Mouse (Mus musculus) hindbrain, embryonic 11.5 days (tissue): ENCODE results near the gene Utp15. TPM values are rescaled to one million over a fixed set of nuclear protein-coding genes. Genes with fewer than 3 reads are reported as not detected.

ENCODE experiments used
- ATAC-seq: fragments of 200-750 bp; cut with Nextera tagmentation; 2 replicates; pipeline ENCODE4 v1.8.0; 2017; ENCODE audit warnings: mild to moderate bottlenecking, moderate TSS enrichment, moderate library complexity; ENCODE audit not compliant: low FRiP score
- DNase-seq: peaks from one replicate; pipeline ENCODE4 v3.0.0-alpha.2; 2015; ENCODE audit warnings: low spot score
- H3K27ac ChIP-seq: fragments of 300-500 bp; sonication (generic); 2 replicates; pipeline ENCODE4 v1.5.1; 2014; ENCODE audit warnings: mild to moderate bottlenecking, low read depth, low read length
- H3K27me3 ChIP-seq: fragments of 300-500 bp; sonication (generic); 2 replicates; pipeline ENCODE4 v1.6.1; 2014; ENCODE audit warnings: mild to moderate bottlenecking, low read length, moderate library complexity, mixed read lengths; ENCODE audit not compliant: control insufficient read depth, insufficient read depth
- H3K36me3 ChIP-seq: fragments of 300-500 bp; sonication (generic); 2 replicates; pipeline ENCODE4 v1.6.1; 2014; ENCODE audit warnings: mild to moderate bottlenecking, low read length, moderate library complexity, mixed read lengths; ENCODE audit not compliant: control insufficient read depth, insufficient read depth
- H3K4me1 ChIP-seq: fragments of 300-500 bp; sonication (generic); replicated peaks from 2 replicates; pipeline ENCODE4 v1.6.1; 2014; ENCODE audit warnings: low read length, mixed read lengths; ENCODE audit not compliant: control insufficient read depth, insufficient read depth
- H3K4me2 ChIP-seq: fragments of 300-500 bp; sonication (generic); replicated peaks from 2 replicates; pipeline ENCODE4 v1.6.1; 2014; ENCODE audit warnings: mild to moderate bottlenecking, low read depth, low read length
- H3K4me3 ChIP-seq: fragments of 300-500 bp; sonication (generic); 2 replicates; pipeline ENCODE4 v1.5.1; 2014; ENCODE audit warnings: low read depth, low read length
- H3K9ac ChIP-seq: fragments of 300-500 bp; sonication (generic); 2 replicates; pipeline ENCODE4 v1.6.1; 2014; ENCODE audit warnings: low read depth, low read length
- H3K9me3 ChIP-seq: fragments of 300-500 bp; sonication (generic); 2 replicates; pipeline ENCODE4 v1.6.1; 2016; ENCODE audit warnings: low read length; ENCODE audit not compliant: control insufficient read depth
- WGBS: fragments of 180-500 bp; shearing (Covaris S2); extraction: QIAGEN DNeasy Blood & Tissue Kit; methylation state at CpG from one replicate; pipeline ENCODE4 v1.1.7; 2014; 5-methylcytosine and 5-hydroxymethylcytosine counted together
- polyA plus RNA-seq: library from polyadenylated mRNA; unstranded; fragments of >200 nt; fragmentation: Nextera tagmentation; extraction: Ambion mirVana; gene quantifications from 2 replicates; pipeline ENCODE4 v1.2.1, GENCODE M21; 2014

Gene Utp15
- 33.9 and 46.3 TPM in 2 replicates for polyA plus RNA-seq

- Histone ChIP-seq H3K27me3 (no peaks in the 10 kb centered on the region), H3K27ac (peak within 1 kb of the TSS; percentile 96), H3K4me2 (peak within 1 kb of the TSS; percentile 79), H3K36me3 (no peaks in the 10 kb centered on the region), H3K4me1 (peaks cover 6% of the 10 kb centered on the region), H3K9ac (peak within 1 kb of the TSS; percentile 69), H3K9me3 (no peaks in the 10 kb centered on the region), H3K4me3 (peak within 1 kb of the TSS; percentile 77)
- peak; percentile 100 for DNase-seq
- ATAC-seq, result peak; percentile 99
- 0% methylated on average over 71 of the region's 71 CpGs for WGBS
Measured at GRCm38 (mm10) chr13:98262636-98263457, at the start of gene Utp15, which contains the start of gene Ankra2. Utp15 (minus strand) TSS chr13:98263041. Ankra2 (plus strand) TSS chr13:98263074.

GRCm38 (mm10) chr13:98311597-98311996 is 48.8 kb upstream of the Utp15 start:
- Histone ChIP-seq H3K9me3 (no peaks in the 10 kb centered on the region), H3K4me1 (0 out of 2 replicates have a peak, but pooled peaks cover 2% of the 10 kb centered on the region), H3K36me3 (no peaks in the 10 kb centered on the region), H3K9ac (no peak overlapping the region), H3K27me3 (no peaks in the 10 kb centered on the region), H3K27ac (no peak overlapping the region), H3K4me3 (no peak overlapping the region), H3K4me2 (no peak overlapping the region)
- no peak for ATAC-seq
- no peak for DNase-seq
- WGBS, result 95% methylated on average over 5 of the region's 5 CpGs

- Histone ChIP-seq H3K9ac (no peak overlapping the region), H3K36me3 (no peaks in the 10 kb centered on the region), H3K27me3 (no peaks in the 10 kb centered on the region), H3K27ac (no peak overlapping the region), H3K9me3 (no peaks in the 10 kb centered on the region), H3K4me1 (no peaks in the 10 kb centered on the region), H3K4me3 (no peak overlapping the region), H3K4me2 (no peak overlapping the region)
- 89% methylated on average over 4 of the region's 4 CpGs for WGBS
- DNase-seq, result no peak
- ATAC-seq, result no peak
Measured at GRCm38 (mm10) chr13:98308724-98309123, 45.9 kb upstream of the Utp15 start.

DNA sequence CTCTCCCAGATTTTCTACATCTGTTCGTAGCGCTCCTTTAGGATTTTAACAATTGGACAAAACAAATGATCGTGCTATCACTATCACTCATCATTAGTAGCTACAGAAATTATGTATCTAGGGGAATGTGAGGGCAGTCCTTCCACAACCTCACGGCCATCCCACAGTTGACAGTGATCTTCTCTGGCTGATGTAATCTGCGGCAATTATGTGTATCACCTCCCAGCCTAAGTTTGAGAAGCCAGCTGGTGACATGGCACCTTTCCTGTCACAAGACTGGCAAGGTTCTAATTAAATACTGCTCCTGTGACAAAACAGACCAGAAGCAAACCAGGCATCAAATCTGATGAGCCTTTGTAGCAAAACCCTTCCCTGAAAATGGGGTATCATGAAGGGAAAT is 45.2 kb upstream of the Utp15 start:
- WGBS, result 90% methylated on average over 5 of the region's 5 CpGs
- Histone ChIP-seq H3K4me3 (no peak overlapping the region), H3K9ac (no peak overlapping the region), H3K9me3 (no peaks in the 10 kb centered on the region), H3K4me1 (no peaks in the 10 kb centered on the region), H3K27me3 (no peaks in the 10 kb centered on the region), H3K4me2 (no peak overlapping the region), H3K27ac (no peak overlapping the region), H3K36me3 (no peaks in the 10 kb centered on the region)
- DNase-seq (no peak), ATAC-seq (no peak)

- H3K27me3 ChIP-seq, result no peaks in the 10 kb centered on the region
- no peak overlapping the region for H3K9ac ChIP-seq
- WGBS, result 61% methylated on average over 14 of the region's 14 CpGs
- ATAC-seq (no peak), DNase-seq (no peak)
- H3K4me2 ChIP-seq, result no peak overlapping the region
- H3K9me3 ChIP-seq, result no peaks in the 10 kb centered on the region
- H3K4me3 ChIP-seq, result no peak overlapping the region
- H3K4me1 ChIP-seq, result no peaks in the 10 kb centered on the region
- no peak overlapping the region for H3K27ac ChIP-seq
- H3K36me3 ChIP-seq, result no peaks in the 10 kb centered on the region
Measured at GRCm38 (mm10) chr13:98306852-98307475, 44.1 kb upstream of the Utp15 start.

DNA sequence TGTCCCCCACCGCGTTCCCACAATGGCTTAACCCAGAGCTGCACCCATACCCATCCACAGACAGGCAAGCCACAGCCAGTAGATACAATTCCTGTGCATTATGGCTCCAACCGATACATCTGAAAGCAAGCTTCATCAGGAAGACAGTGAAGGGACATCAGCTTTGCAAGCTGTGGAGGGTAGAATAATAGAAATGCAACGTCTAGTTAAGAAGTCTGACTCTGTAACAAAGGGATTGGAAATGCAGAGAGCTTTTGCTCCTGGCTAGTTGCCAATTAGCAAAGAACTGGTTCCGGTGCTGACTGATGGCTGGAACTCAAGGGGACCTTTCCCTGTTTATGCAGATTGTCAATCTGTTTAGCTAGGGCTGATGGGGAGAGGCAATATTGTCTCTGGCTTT is 43.6 kb upstream of the Utp15 start:
- no peak for DNase-seq
- no peak overlapping the region for H3K4me3 ChIP-seq
- H3K4me1 ChIP-seq, result no peaks in the 10 kb centered on the region
- no peaks in the 10 kb centered on the region for H3K36me3 ChIP-seq
- H3K9me3 ChIP-seq, result no peaks in the 10 kb centered on the region
- no peak overlapping the region for H3K4me2 ChIP-seq
- H3K9ac ChIP-seq, result no peak overlapping the region
- no peaks in the 10 kb centered on the region for H3K27me3 ChIP-seq
- no peak overlapping the region for H3K27ac ChIP-seq
- 35% methylated on average over 5 of the region's 5 CpGs for WGBS
- no peak for ATAC-seq

DNA sequence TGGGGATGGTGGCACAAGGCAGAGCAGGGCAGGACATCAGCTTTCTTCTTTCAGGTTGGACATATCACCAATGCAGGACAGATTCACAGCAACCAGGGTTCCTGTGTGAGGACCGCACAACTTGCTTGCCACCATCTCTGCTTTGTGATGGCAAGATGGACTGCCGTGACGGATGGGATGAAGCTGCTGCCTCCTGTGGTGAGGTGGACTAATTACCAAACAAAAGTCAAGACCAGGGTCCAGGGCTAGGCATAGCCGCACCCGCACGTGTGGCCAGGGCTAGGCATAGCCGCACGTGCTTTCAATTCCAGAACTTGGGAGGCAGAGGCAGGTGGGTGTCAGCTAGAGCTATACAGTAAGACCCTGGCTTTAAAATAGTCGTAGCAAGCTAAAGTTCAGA is 42.4 kb upstream of the Utp15 start:
- no peaks in the 10 kb centered on the region for H3K4me1 ChIP-seq
- H3K4me2 ChIP-seq, result no peak overlapping the region
- no peaks in the 10 kb centered on the region for H3K27me3 ChIP-seq
- 89% methylated on average over 9 of the region's 9 CpGs for WGBS
- ATAC-seq, result no peak
- no peaks in the 10 kb centered on the region for H3K36me3 ChIP-seq
- no peaks in the 10 kb centered on the region for H3K9me3 ChIP-seq
- H3K4me3 ChIP-seq, result no peak overlapping the region
- H3K27ac ChIP-seq, result no peak overlapping the region
- H3K9ac ChIP-seq, result no peak overlapping the region
- no peak for DNase-seq

DNA sequence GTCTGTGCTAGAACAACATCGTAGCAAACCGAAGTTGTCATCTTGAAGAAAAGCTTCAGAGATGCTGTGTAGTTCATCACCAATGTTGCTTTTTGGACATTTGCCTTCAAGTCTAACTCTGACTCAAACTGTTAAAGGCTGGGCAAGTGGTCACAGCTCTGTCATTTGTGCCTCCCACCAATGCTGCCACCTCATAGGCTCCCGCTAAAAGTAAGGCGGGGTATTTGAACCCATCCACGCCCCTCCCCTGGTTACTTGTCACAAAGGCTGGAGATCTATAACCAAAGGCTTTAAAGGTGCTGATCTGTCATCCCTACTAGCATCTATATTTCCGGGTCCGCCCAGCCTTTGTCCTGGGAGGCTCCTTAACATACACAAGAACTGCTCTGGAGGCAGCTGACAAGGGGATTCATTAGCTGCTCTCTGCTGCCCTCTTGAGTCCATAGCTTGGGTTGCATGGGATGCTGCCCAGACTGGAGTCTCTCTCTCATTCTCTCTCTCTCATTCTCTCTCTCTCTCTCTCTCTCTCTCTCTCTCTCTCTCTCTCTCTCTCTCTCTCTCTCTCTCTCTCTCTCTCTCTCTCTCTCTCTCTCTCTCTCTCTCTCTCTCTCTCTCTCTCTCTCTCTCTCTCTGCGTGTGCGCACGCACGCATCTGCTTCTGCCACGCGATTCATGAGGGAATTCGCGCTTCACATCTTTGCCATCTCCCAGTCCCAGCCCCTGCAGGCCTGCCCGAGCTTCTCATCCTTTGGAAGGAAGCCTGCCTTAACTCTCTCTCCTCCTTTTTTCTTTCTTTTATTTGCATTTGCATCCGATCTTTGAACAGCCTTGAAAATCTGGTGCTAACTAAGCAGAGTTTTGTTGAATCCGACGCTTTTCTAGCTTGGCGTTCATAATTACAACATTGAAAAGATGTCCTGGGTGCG is 36.3 kb upstream of the Utp15 start:
- Histone ChIP-seq H3K27ac (no peak overlapping the region; the same call in 1 of the 2 replicates), H3K27me3 (no peaks in the 10 kb centered on the region), H3K4me2 (no peak overlapping the region), H3K9me3 (no peaks in the 10 kb centered on the region), H3K36me3 (no peaks in the 10 kb centered on the region), H3K4me3 (no peak overlapping the region), H3K9ac (no peak overlapping the region), H3K4me1 (no peaks in the 10 kb centered on the region)
- DNase-seq (peak; percentile 94), ATAC-seq (peak; percentile 80)
- WGBS, result 52% methylated on average over 21 of the region's 21 CpGs
